Mouse (Mus musculus): ENCODE results near the gene Pla2g15.
A peak's percentile ranks its signal among the peaks of the same experiment; 100 is the strongest.

Pla2g15 gene

DNA sequence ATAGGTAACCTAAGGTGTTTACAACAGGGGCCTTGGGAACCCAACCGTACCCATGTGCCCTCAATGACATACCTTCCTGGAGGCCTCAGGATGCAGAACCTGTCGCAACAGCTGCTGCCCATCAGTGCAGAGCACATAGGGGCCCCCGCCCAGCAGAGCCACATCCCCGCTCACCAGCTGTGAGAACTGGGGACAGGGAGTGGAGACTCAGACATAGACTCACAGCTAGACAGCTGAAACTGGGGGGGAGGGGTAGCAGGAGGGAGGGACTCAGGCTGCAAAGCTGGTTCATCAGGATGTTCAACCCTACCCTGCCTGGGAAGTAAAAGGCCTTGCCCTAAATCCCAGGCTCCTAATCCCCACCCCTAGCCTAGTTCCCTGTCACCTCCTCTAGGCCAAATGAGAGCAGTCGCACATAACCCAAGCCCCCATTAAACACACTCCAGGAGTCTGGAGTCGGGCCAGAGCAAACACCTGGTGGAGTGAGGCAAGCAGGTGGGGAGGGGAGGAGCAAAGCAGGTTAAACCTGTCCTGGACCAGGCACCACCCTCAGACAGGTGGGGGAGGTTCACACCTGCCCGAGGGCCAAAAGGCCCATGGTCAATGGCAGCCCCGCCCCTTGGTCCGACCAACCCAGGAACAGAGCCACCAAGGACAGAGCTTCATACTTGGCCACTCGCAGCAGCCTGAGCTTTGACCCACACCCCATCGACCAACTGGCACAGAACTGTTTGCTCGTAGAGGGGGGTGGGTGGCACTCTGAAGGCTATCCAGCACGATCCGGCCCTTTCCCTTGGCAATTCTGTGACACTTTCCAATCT is 15.2 kb upstream of the Pla2g15 start:
- DNase-seq (ENCODE audit: low spot score in 2 of 2), result no peak

DNA sequence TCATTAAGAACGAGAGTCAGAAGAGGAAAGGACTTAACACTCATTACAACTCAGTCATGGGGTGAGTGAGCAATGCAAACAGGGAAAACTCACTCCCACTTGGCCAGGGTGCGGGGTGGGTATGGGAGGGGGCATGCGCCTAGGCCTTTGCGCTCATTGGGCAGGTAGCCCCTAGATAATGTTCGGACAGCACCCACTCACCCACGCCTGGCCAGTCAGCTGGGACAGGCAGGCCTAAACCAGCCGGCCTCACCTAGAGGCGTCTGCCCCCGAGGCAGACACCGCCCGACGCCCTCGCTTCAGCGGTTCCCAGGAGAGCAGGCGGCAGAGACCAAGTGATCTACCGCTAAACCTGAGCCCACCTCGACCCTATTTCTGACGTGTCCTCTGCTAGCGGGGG is 14.5 kb upstream of the Pla2g15 start:
- DNase-seq (ENCODE audit: low spot score in 2 of 2), result no peak

DNA sequence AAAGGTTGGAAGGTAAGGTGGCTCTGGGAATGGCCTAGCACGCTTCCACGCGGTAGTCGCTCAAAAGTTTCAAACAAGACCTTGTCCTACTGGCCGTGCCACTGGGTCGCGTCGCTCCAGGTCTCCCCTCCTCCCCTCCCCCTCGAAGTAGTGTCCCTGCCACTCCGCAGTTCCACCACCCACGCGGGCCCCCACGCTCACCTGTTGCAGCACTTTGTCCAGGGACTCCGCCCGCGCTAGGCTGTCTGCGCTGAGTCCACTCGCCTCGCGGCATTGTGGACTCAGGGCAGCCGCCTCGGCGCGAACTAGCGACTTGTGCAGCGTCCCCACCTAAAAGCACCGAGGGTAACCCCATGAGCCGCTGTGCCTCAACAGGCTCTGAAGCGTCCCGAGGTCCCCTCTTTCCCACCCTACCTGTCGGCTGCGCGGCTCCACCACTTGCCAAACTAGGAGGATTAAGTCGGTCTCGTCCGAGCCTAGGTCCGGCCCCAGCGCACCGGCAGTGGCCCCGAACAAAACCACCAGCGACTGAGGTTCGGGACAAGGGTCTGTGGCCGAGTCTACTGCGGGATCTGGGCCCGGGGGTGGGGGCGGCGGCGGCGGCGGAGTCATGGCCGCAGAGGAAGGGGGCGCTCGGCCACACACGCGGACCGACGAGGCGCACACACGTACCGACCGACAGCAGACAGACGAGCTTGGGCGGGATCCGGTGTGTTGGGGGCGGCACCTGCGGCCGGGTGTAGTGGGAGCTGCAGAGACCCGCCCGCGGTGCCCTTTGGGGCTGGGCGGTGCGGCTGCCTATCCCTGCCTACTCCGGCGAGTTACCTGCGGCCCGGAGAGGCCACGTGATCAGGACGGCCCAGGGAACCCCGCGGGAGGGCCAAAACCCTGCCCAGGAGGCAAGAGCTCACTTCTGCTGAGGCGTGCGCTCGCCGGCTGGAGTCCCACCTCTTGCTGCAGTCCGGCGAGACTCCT is 13.8 kb upstream of the Pla2g15 start, which contains the start of gene Esrp2:
Esrp2 (minus strand) TSS at position 819 of the 975 bp plus-strand sequence.
- no peak for DNase-seq (ENCODE audit: low spot score in 2 of 2)

DNA sequence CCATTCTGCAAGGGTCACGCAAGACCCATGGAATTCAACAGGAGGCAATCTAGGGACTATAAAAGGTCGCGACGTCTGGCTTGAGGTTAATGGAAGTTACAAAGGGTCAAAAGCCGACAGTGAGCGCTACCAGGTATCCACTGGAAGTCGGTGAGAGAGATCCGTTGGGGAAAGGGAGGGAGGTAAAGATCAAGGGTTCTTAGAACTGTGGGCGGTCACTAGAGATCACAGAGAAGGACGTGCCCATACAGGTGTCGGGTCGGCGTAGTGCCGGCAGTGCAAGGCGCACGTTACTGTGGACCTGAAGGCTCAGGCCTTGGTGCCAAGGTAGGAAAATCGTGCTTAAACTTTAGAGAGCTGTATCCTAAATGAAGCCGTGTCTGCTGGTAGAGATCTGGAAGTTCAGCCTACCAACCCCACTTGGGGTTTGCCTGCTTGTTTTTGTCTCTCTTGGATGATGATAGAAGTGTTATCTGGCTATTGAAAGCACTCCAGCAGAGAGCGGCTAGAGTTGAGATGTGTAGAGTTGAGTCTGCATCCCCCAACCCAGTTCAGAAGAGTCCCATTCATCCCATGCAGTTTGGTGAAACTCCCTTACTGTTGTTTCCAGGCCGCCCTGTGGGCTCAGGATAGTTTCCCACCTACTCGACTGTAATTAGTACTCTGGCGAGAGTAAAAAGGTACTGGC is 12.8 kb upstream of the Pla2g15 start:
- no peak for DNase-seq (ENCODE audit: low spot score in 2 of 2)

DNA sequence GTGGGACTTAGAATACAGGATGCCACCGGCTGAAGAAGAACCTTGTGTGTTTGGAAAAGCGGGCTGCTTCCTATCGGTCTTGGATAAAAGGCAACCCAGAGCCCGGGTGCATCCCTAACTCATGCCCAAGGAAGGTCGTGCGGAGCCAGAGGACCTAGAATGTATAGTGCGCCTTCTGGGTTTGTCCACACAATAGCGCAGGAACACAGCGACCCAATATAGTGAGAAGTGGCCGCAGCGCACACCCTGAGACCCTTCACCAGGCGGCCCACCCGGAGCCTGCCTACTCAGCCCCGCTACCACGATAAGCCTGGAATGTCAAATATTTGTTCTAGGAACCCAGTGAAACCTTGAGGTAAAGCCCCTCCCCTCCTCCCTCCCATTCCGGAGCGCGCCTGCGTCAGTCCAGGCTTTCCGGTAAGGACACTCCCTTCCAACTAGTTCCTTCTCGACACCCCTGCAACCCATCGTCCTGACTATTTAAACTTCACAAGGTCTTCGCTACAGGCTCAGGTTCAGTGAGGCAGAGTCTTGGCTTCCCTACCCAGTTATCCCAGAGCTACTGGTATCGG is 12.2 kb upstream of the Pla2g15 start:
- DNase-seq (ENCODE audit: low spot score in 2 of 2), result peak in 1 of 2 experiments; percentile 36

DNA sequence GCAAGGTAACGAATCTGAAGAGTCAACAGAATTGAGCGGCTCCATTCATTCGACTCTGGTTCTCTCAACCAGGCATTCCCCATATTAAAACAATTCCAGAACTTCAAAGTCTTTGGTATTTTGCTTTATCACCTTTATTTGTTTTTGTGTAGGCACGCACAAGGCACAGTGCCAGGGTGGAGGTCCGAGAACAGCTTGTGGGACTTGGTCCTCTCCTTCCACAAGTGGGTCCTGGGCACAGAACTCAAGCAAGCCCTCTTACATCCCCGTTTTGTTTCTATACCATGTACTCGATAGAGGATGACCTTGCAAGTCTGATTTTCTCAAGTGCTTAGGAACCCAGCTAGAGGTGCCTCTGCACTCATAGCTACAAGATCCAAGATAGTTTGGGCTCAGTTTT is 11.6 kb upstream of the Pla2g15 start:
- no peak for DNase-seq (ENCODE audit: low spot score in 2 of 2)

DNA sequence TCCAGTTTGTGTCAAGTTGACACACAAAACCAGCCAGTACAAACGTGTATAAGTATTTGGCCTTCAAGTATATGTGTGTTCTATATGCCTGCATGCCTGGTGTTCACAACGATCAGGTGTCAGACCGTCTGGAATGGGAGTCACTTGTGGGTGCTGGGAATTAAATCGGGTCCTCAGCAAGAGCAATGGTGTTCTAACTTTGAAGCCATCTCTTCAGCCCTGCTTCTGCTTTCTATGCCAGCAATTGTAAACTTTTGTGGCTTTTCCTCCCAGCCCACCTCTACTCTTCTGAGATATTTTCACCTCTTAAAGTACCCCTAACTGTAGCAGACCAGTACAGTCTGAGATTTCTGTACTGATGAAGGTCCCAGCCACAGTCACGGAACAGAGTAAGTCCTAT is 10.0 kb upstream of the Pla2g15 start:
- DNase-seq (ENCODE audit: low spot score in 2 of 2), result no peak

DNA sequence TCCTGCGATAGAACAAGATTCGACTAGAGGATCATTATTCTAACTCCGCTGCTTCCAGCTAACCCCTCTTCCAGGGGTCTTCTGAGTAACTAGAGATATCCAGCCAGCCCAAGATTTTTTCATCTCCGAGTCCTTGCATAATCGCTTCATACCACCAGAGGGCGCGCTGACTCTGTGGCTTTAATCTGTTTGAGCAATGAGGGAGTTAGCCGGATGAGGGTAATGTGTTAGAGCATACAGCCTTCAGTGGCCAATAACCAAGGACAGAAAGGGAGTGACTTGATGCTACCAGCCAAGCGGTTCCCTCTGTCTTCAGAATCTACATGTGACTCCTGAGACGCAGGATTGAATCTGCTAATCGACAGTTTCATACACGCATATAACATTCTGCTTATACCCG is 9.4 kb upstream of the Pla2g15 start:
- peak; percentile 58 to 80 for DNase-seq (ENCODE audit: low spot score in 2 of 2)

DNA sequence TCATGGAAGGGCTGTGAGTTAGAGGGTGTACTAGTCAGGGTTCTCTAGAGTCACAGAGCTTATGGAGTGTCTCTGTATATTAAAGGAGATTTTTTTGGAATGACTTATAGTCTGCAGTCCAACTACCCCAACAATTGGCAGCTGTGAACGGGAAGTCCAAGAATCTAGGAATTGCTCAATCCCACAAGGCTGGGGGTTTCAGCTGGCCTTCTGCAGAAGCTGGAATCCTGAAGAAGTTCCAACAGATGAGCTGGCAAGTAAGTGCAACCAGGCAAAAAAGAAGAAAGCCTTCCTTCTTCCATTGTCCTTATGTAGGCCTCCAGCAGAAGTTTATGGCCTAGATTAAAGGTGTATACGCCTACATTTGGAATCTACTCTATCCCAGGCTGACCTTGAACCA is 4.9 kb upstream of the Pla2g15 start:
- DNase-seq (ENCODE audit: low spot score in 2 of 2), result no peak

DNA sequence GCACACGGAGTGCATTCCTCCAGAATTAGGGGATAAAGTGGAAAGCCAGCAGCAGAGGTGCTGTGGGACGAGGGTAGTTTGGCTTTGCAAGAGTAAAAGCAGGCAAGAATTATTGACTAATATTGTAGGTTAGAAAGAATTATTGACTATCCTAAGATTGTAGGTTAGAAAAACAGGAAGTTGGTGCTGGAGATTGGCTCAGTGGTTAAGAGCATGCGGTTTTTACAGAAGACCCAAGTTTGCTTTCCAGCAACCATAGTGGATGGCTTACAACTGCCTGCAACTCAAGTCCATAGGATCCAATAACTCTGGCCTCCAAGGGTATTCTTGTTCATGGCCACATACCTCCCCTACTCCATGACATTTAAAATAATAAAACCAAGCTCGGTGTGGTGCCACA is 4.2 kb upstream of the Pla2g15 start:
- DNase-seq (ENCODE audit: low spot score in 2 of 2), result no peak

DNA sequence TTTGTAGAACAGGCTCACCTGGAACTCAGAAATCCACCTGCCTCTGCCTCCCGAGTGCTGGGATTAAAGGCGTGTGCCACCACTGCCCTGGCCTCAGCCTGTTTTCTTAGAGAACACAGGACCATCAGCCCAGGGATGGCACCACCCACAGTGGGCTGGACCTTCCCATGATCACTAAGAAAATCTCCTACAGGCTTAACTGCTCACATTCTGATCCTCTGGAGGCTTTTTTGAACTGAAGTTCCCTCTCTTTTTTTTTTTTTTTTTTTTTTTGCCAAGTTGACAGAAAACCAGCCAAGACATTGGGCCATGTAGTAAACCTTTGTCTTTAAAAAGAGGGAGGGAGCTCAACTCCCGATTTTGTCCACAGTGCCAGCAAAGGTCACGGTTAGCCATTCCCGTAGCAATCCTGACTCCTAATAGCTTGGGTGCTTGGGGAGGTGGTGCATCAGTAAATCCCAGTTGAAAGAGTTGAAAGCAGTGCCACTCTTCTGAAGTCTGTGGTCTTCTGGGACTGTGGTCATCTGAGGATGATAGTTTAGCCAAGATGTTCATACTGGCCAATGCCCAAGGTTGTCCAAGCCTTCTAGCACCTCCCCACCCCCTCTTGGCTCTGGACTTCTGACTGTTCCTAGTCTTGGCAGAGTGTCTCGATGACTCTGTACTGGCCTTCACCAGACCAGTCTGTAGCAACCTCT is 2.2 kb upstream of the Pla2g15 start:
- DNase-seq (ENCODE audit: low spot score in 2 of 2), result no peak

DNA sequence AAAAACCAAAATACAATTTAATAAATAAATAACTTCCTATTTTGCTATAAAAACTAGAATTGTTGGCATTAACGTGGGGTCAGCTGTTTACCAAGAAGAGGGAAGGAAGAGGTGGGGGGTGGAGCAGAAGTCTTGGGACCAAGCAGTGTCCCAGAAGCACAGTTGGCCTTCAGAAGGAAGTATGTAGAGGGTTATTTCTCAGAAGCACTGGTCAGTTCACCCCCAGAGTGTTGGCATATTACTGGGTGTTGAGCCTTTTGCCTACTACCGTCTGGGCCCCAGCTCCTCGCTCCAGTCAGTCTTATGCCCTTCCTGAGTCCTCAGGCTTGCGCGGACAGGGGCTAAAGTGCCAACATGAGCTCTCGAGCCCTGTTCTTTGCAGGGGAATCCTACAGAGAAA is 1.2 kb upstream of the Pla2g15 start:
- no peak for DNase-seq (ENCODE audit: low spot score in 2 of 2)

DNA sequence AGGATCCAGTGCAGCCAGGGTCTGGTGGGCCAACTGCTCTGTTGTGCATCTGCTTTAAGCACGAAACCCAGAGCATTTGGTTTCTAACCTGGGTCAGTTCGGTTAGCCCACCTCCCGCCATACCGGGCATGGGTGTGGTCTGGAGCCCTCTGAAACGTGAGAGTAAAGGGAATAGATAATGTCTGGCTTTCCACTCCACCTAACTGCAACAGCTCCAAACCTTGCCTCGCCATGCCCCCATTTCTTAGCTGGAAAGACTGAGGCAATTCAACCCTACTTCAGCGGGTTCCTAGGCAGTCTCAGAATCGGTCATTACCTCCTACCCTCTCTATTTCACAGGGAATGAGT is 428 bp downstream of the Pla2g15 start:
- no peak for DNase-seq (ENCODE audit: low spot score in 2 of 2)

DNA sequence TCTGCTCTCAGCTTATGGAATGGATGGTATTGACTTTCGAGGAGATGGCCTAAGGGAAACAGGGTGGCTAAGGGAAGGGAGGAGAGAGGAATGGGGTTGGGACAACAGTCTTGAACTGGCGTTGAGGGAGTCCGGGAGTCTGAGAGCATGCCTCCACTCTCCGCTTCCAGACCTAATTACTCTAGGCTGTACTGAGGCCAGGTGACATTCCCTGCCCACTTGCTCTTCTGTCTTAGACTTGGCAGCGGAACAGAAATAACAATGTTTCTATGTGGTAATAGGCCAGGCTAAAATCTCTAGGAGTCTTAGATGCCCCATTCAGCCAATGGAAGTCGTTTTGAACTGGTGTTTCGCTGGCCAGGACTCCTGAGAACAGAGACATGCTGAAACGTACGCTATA is 842 bp downstream of the Pla2g15 start:
- DNase-seq (ENCODE audit: low spot score in 2 of 2), result no peak

DNA sequence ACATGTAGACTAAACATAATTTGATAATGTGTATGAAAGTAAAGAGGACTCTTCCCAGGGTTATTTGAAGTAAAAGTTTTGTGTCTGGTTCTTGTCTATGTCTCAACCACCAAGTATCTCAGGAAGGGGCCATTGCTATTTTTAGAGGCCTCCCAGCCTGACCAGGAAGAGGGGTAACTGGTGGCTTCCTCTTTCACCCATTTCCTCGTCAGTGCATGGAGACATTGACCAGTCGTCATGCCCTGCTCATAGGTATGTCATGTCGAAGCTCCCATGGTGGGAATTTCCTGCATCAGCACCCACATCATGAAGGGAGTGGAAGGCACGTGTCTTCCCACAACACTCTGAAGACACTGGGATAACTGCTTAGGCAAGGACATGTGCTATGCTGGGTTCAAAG is 2.7 kb downstream of the Pla2g15 start:
- no peak for DNase-seq (ENCODE audit: low spot score in 2 of 2)

DNA sequence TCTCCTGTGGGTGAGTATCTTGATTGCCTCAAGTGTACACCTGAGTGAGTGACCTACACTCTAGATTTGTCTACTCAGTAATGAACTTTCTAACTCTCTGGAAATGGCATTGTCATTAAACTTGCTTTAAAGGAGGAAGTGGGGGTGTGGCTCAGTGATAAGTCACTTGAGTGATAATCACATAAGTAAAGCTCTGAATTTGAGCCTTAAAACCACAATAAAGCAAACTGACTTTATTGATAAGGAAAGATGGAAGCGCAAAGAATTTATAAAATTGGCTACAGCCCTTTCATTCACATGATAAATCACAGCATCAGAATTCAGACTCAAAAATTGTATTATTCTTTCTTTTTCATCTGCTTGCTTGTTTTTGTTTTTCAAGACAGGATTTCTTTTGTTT is 7.2 kb downstream of the Pla2g15 start:
- no peak for DNase-seq (ENCODE audit: low spot score in 2 of 2)

DNA sequence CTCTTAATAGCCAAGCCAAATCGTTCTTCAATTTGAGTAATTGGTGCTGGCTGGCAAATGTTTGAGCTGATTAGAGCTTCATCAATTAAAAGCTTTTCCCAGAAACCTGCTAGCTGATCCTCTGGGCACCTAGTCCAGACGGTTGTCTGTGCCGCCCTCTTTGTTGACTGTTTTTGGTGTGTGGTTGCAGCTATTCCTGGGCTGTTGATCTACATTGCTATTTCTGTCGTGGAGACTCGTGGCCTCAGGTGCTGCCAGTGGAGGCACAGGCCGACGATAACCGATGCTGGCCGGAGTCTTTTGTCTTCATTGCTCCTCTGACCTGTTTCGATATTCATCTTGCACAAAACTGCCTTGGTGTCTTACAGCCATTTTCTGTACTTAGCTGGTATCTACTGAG is 8.2 kb downstream of the Pla2g15 start:
- DNase-seq (ENCODE audit: low spot score in 2 of 2), result no peak

DNA sequence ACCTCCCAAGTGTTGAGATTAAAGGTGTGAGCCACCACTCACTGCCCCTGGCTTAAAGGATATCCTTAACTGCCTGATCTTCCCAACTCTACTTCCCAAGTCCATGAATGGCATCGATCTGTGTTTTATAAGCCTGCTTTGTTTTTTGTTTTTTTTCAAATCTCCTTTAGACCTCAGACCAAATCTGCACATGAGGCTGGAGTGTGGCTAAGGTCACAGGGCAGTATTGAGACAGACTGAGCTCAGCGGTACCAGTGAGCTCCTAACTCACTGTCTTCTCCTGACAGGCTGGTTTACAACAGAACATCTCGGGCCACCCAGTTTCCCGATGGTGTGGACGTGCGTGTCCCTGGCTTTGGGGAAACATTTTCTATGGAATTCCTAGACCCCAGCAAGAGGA is 9.7 kb downstream of the Pla2g15 start:
- DNase-seq (ENCODE audit: low spot score in 2 of 2), result no peak

DNA sequence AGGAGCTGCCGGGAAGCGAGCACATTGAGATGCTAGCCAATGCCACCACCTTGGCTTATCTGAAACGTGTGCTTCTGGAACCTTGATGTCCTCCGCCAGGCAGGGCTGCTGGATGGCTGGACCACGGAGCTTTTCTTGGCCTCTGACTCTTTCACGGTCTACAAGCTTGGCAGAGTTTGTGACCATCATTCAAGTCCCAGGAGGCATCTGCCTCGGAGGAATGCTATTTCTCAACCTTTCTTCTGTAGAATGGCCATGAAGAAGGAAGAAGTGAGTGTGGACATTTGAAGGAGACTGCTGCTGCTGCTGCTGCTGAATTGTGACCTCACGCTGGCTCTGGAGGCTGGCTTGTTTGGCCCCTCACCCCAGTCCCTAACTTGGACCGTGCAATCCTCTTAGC is 13.1 kb downstream of the Pla2g15 start:
- no peak for DNase-seq (ENCODE audit: low spot score in 2 of 2)

DNA sequence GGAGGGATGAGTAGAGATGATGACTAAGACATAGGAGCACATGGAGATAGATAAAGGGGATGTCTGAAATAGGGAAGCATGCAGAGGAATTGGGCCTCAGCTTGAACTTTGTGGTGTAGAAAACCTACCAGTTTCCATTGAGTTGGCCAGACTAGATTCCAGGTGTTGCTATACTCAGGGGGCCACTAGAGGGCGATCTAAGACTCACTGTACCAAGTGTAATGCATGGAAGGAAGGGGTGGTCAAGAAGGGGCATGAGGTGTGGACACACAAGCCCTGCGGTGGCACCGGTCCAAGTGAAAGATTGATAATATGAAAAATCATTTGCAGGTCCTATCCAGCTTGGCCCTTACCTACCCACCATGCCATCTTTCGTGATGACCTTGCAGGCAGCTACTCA is 15.3 kb downstream of the Pla2g15 start:
- peak; percentile 46 to 72 for DNase-seq (ENCODE audit: low spot score in 2 of 2)

DNA sequence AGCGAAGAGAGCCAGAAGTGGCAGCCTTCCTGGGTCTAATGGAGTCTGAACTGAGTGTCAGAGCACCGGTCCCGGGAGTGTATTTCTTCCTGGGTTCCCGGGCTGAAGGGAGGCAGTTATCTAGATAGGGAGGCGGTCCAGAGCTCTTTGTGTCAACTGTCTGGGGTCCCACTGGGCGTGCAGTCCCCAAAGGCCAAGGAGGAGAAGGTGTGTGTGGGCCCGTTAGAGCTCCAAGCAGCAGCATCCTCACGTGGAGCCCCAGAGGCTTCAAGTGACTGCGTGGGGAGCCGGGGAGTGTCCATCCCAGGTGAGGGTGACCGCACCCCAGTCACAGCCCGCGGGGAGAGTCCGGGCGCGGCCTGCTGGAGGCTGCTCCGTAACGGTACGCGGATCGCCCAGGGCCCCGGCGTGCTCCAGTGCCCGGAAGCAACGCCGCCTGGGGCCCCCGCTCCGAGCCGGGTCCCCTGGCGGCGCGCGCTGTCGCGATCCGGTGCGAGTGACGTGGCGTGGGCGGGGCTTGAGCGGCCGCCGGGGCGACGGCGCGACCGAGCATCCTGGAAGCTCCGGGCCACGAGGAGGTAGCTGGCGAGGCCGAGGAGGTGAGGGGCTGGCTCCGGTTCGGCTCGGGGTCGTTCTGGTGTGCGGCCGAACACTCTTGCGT is 18.3 kb downstream of the Pla2g15 start, which contains the start of gene Slc7a6:
Slc7a6 (plus strand) TSS at position 502 of the 661 bp plus-strand sequence.
- DNase-seq (ENCODE audit: low spot score in 2 of 2), result peak; percentile 69 to 85
